Mouse (Mus musculus): ENCODE measurements around the gene Gclm. TPM values are rescaled to one million over a fixed set of nuclear protein-coding genes. Genes with fewer than 3 reads are reported as not detected.

Gene Gclm
- 94.7 and 97.4 TPM in 2 replicates for total RNA-seq (2017)

DNA sequence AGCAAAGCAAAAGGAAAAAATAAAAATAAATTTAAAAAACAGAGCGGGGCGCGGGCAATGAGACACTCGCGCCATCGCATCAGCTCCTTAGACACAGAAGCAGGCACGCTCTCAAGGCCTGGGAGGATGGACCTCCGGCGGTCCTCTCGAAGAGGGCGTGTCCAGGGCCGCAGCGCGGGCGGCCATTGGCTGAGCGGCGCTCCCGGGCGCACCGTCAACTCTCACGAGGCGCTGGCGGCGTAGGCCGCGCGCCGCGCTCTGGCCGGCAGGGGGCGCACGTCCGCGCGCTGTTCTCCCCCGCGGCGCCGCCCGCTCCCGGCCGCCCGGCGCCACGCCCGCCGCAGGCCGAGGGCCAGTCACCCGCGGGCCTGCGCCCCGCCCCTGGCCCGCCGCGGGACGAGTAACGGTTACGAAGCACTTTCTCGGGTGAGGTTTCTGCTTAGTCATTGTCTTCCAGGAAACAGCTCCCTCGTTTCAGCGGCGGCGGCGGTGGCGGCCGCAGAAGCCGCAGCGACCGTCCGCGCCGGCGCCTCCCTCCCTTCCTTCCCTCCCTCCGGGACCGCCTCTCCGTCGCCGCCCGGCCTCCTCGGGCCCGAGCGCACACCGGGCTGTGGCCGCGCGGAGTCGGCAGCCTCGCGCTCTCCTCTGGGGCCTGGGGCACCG lies at the start of gene Gclm:
Gclm (plus strand) TSS at position 343 of the 663 bp plus-strand sequence.
- peak; percentile 75 for ATAC-seq (replicated peaks; ENCODE audit: low read depth, poor library complexity, severe bottlenecking)

DNA sequence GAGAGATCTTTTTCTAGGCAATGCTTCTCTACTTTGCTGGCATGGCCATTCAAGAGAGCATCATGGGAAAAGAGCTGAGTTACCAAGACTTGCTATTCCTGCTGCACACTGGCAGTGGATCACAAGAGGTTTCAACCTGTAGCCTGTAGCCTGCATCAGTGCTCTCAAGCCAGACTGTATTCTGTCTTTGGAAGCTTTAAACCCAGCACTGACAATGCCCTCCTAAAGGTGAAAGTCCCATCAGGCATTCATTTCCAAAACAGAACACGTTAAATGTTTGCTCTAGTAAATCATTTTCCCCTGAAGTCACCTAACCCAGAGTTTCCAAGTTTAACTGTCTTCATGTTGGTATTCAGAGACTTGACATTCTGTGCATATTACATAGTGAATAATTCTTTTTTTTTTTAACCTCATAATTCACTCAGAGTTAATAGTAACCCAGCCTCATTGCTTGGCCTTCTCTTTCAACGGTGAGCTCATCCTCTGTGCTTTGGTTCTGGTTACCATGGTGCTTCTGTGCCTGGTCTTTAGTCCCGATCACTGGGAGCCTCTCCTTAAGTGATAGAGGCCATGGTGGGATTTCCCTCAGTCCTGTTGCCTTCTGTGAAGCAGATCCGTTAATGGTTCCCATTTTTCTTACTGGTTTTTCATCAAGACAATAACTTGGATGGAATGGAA lies 48.6 kb upstream of the Gclm start:
- no peak for ATAC-seq (replicated peaks; ENCODE audit: low read depth, poor library complexity, severe bottlenecking)

DNA sequence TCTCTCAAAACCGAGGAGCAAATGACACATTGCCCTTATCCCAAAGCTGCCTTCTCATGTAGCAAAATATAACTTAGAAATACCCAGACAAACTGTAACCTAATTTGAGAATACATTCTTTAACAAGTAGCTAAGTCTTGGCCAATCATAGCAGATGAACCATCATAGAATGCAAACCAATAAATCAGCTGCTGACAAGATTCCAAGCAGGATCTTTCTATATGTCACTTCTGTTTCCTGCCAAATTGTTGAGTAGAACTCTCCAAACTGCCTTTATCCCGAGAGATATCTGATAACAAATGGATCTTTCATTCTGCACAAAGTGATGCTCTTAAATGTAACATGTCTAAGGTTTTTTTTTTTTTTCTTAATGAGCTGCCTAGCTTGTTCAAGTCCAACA lies 46.8 kb upstream of the Gclm start:
- no peak for ATAC-seq (replicated peaks; ENCODE audit: low read depth, poor library complexity, severe bottlenecking)

DNA sequence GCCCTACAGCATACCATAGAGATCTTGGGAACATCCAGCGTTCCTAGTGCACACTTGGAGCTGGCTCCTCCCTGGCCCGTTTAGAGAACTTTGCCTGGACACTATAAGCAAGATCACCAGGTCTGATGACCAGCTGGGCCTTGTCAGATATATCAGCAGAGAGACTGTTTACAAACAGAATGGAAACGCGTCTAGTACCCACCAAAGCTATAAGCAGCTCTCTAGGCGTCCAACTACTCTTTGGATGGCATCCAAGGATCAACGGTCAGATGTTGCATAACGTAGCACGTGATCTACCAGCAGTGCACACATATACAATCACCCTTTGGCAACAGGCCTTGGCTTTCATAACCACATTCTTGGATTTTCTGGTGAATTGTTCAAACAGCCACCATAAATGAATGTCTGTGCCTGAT lies 46.4 kb upstream of the Gclm start:
- ATAC-seq (replicated peaks; ENCODE audit: low read depth, poor library complexity, severe bottlenecking) = peak; percentile 64

- no peak for ATAC-seq (replicated peaks; ENCODE audit: low read depth, poor library complexity, severe bottlenecking)
Observed at GRCm38 (mm10) chr3:122199600-122199999, 45.8 kb upstream of the Gclm start.

- ATAC-seq (replicated peaks; ENCODE audit: low read depth, poor library complexity, severe bottlenecking) = no peak
Observed at GRCm38 (mm10) chr3:122200017-122200416, 45.3 kb upstream of the Gclm start.

GRCm38 (mm10) chr3:122200447-122200846 lies 44.9 kb upstream of the Gclm start:
- no peak for ATAC-seq (replicated peaks; ENCODE audit: low read depth, poor library complexity, severe bottlenecking)

- peak; percentile 60 for ATAC-seq (replicated peaks; ENCODE audit: low read depth, poor library complexity, severe bottlenecking)
Observed at GRCm38 (mm10) chr3:122202307-122202732, 43.0 kb upstream of the Gclm start.

DNA sequence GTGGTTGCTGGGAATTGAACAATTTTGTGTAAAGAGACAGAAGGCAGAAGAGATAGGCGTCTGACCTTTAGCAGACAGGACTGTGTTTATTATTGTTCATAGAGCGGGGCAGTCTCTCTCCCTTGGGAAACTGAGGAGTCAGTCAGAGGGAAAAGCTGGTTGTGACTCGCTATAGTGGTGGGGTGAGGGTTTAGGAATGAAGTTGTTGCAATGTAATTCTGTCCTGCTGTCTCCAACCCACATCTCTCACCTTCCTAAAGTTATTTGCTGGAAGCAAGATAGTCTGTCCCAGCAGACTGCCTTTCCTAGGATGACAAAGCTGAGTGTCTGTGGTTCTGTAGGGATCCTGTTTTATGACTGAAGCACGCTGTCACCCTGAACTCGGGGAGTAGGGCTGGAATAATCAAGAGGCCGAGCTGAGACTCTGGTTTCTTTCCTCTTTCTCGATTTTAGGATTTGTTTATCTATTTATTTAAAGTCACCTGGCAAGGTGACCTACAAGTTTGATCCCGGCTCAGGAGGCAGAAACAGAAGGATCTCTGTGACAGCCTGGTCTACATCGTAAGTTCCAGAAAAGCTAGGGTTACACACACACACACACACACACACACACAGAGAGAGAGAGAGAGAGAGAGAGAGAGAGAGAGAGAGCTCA lies 41.6 kb upstream of the Gclm start:
- ATAC-seq (replicated peaks; ENCODE audit: low read depth, poor library complexity, severe bottlenecking) = no peak

DNA sequence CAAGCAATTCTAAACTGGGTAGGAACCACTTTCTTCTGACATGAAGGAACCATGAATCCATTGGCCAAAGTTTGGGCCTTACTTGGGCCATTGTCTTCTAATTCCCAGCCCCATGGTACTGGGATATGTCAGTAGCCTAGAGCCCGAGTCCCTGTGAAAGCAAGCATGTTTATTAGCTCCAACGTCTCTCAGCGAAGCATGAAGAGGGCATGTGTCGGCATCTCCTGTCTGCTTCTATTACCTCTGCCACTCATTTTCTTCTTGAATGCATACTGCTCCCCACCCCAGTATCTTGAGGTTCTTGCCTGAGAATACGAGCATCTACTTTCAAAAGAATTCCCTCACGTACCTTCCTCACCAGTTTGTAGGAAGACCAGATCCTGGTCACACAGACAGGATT lies 39.6 kb upstream of the Gclm start:
- no peak for ATAC-seq (replicated peaks; ENCODE audit: low read depth, poor library complexity, severe bottlenecking)

GRCm38 (mm10) chr3:122206279-122207070 lies 38.9 kb upstream of the Gclm start:
- ATAC-seq (replicated peaks; ENCODE audit: low read depth, poor library complexity, severe bottlenecking) = no peak

GRCm38 (mm10) chr3:122207766-122208165 lies 37.6 kb upstream of the Gclm start:
- ATAC-seq (replicated peaks; ENCODE audit: low read depth, poor library complexity, severe bottlenecking) = no peak

- ATAC-seq (replicated peaks; ENCODE audit: low read depth, poor library complexity, severe bottlenecking) = no peak
Observed at GRCm38 (mm10) chr3:122208296-122209225, 36.8 kb upstream of the Gclm start.

- ATAC-seq (replicated peaks; ENCODE audit: low read depth, poor library complexity, severe bottlenecking) = peak; percentile 26; the same call in 1 of the 2 replicates
Observed at GRCm38 (mm10) chr3:122209511-122209910, 35.8 kb upstream of the Gclm start.

DNA sequence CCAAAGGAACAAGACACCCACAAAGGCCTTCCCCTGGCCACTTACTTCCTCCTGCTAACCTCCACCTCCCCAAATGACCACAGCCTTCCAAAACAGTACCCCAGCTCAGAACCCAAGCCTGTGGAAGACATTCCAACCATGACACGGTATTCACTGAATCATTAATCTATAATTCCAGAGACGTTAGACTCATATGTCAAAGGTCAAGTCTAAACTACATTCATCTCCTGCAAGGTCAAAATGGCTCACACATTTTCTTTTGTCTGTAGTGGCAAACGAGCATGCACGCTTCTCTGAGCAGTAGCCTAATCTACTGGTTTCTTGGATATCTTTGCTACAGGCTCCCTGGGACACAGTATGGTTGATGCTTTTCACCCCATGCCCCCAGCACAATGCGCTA lies 34.9 kb upstream of the Gclm start:
- no peak for ATAC-seq (replicated peaks; ENCODE audit: low read depth, poor library complexity, severe bottlenecking)

GRCm38 (mm10) chr3:122210846-122211245 lies 34.5 kb upstream of the Gclm start:
- ATAC-seq (replicated peaks; ENCODE audit: low read depth, poor library complexity, severe bottlenecking) = no peak

- ATAC-seq (replicated peaks; ENCODE audit: low read depth, poor library complexity, severe bottlenecking) = no peak
Observed at GRCm38 (mm10) chr3:122211446-122212125, 33.8 kb upstream of the Gclm start.

- ATAC-seq (replicated peaks; ENCODE audit: low read depth, poor library complexity, severe bottlenecking) = no peak
Observed at GRCm38 (mm10) chr3:122221240-122222036, 23.9 kb upstream of the Gclm start.
